In the genomic region with DNA sequence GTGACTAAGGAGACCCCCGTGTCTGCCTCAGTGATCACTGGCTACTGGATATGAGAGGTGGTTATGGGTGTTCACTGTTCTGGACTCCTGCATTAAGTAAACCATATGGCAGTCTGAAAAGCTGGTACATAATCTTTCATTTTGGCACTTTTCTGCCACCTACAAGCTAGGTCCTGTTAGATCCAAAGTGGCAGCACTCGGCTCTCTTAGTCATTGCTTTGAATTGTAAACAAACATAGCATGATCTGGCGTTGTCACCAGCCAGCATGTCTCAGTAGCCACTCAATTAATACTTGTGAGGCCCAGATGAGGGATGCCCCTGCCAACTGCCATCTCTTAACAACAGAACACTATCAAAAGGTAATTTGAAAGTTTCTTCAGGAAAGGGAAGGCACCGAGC, we compare ENCODE assay signal across 19 mouse cellular contexts.
"Had no signal": no experiment of that assay in that cellular context is flagged by ENCODE, and none has a peak within 500 bp of the region (broad histone marks: within the 10 kb centered on the region; RNA-seq: fewer than 3 reads in every experiment).

No protein-coding gene starts in this region.

- H3K27ac ChIP-seq: intestine, embryonic 15.5 days; kidney, embryonic 15.5 days; liver, embryonic 13.5 days; lung, embryonic 15.5 days; midbrain, embryonic 10.5 days; midbrain, embryonic 13.5 days; neural tube, embryonic 13.5 days; stomach, embryonic 15.5 days had no signal

- H3K4me3 ChIP-seq: intestine, embryonic 15.5 days; kidney, embryonic 15.5 days; liver, embryonic 13.5 days; lung, embryonic 15.5 days; megakaryocyte, embryonic 14.5 days; midbrain, embryonic 10.5 days; midbrain, embryonic 13.5 days; myocyte; neural tube, embryonic 13.5 days; stomach, embryonic 15.5 days had no signal

- DNase-seq: kidney, adult 11 months; kidney, adult 8-10 months; kidney, postnatal 10 days; kidney, postnatal 36 days; layer of hippocampus, postnatal 36 days; liver, embryonic 13.5 days; retina, postnatal 1 day; right cerebral cortex, postnatal 25 days; spleen, adult 18-20 months; thymus, postnatal 36 days had no signal

- H3K4me1 ChIP-seq: intestine, embryonic 15.5 days; kidney, embryonic 15.5 days; liver, embryonic 13.5 days; lung, embryonic 15.5 days; megakaryocyte, embryonic 14.5 days; neural tube, embryonic 13.5 days; stomach, embryonic 15.5 days had no signal
